Mouse (Mus musculus): Measurements from ENCODE around the gene Cryzl2.

Gene Cryzl2

DNA sequence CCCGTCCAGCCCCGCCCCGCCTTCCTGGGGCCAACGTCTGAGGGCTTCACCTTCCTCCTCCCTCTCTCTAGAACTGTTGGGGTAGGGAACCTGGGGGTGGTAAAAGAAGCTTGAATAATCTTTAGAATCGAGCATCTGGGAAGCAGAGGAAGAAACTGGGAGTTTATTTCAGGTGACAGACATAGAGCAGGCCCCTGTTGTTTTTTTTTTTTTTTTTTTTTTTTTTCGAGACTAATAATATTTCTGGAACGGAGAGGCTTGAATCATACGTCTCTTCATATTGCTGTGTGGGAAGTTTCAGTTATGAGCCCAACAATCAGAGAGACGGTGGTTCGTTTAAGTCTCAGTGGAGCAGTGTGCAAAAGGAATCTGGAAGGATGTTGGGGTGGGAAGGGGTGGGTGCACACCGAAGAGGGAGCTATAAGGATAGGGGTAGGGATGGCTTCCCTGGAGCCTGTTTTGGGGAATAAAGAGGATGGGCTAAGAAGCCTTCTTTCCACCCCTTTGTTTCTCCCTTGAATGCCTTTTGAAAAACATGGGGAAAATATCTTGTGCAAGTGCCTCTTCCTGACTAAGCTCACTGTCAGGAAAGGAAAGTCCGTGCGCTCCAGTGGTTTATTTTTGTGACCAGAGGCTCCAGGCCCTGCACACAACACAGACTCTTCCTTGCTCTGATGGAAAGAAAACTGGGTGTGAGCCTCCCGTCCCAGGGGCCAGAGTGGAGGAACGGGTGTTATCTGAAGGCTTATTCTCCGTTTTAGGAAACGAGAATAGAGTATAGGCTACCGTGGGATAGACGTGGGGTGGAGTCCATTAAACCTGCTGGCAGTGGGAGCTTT is 14.4 kb upstream of the Cryzl2 start:
- DNase-seq: no peak

DNA sequence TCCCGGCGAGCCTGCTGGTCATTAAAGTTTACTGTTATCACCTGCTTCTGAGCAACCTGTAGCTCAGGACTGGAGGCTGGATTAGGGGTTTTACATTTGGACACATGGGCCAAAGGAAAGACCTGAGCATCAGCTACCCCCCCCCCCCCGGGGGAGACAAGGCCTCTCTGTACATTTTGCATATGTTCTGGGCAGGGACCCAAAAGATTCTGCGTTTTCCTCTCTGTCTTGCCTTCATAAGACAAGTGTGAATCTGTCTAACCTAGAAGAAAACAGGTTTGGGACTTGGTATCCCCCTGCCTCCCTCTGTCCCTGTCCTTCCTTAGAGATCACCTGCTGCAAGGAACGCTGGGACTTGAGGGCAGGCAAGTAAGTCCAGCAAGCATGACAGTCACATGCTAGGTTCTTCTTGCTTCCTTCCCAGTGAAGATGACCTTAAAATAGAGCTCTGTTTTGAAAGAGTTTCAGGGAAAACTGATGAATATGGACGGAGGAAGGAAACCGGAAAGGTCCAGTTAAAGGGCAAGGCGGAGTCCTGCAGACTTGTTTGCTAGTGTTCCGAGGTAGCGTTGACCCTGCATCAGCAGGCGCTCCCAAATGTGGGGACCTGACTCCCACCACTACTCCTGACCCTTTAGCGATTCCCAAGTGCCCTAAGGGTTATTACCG is 13.6 kb upstream of the Cryzl2 start:
- no peak for DNase-seq

DNA sequence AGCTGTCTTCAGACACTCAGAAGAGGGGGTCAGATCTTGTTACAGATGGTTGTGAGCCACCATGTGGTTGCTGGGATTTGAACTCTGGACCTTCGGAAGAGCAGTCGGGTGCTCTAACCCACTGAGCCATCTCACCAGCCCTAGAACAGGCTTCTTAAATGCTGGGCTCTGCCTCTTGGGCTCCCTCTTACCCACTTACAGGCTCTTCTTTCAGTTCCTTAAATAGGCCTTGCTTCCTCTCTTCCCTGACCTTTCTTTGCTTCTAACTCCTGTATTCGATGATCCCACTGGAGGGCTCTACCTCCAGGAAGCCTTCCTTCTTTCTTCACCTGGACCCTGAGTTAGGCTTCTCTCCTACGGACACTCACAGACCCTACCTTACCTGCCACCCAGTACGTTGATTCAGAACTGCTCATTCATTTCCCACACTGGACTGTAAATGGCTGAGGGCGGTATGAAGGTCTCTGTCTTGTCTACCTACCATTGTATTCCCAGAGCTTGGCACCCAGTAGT is 12.9 kb upstream of the Cryzl2 start:
- DNase-seq: no peak

DNA sequence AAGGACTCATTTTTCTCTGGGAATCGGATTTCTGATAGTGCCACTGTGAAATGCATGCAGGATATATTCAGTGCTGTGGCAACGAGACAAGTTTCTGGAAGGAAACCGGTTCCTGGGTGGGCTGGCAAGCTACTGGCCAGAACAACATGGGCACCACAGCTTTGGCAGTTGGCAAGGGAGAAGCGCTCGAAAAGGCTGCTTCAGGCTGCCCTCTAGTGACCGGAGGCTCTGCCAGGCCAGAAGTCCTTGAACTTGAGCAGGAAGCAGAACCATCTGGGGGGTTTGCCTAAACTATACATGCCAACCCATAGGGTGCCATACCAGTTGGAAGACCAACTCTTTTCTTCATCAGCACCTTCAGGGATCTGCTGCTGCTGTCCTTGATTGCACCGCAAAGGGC is 12.1 kb upstream of the Cryzl2 start:
- peak; percentile 53 for DNase-seq

DNA sequence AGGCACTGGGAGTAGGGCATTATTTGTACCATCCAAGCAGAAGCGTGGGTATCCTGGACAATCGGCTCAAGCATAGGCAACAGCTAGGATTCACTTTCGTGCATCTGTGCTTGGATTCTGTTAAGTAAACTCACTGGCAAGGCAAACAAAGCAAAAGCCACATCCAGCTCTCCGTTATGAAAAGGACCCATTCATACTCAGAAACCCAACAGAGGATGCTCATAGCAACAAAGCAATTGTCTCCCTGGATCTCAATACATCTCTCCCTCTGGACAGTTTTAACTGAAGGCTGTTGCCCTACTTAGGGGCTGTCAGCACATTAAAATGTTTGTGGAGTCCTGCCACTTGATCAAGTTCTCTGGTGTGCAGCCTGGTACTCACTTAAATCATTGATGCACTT is 11.2 kb upstream of the Cryzl2 start:
- DNase-seq: no peak

DNA sequence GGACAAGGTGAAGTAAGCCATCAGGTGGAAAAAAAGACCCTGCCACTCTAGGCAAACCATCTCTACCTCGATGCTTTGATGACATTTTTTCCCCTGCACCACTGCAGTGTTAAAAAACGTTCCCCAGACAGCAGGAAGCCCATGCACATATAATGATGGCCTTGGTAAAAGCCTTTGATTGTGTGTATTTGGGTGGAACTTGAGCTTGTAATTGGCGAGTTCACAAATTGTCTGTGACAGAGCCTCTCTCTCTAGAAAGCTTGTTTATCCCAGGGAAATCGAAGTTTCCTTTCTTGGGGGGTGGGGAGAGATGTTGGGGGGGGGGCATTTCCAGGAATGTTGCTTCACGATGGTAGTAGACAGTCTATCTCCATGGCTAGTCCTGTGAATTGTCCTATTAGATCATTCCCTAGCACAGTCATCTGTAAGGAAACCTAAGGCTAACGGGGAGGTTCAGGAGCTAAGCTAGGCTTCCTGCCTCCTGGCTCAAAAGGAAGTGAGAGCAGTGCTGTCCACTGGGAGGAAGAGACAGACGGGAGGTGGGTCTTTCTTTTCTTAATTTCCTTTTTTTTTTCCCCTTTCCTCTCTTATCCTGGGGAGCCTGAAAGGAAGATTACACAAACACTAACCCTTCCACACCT is 10.1 kb upstream of the Cryzl2 start:
- DNase-seq: no peak

DNA sequence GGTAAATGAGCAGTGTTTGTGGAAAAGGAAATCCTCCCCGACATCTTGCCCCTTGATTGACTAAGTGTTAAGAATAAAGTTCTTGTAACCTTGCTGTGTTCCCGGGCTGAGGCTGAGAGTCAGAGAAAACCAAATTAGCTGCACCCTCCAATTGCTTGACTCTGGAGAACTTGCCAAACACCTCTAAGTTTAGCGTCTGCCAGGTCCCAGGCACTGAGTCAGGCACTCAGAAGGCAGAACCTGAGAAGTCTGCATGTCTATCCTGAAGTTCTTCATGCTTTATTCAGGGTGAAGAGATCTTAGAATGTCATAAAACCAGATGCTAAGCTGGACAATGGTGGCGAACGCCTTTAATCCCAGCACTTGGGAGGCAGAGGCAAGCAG is 9.6 kb upstream of the Cryzl2 start:
- DNase-seq: no peak

DNA sequence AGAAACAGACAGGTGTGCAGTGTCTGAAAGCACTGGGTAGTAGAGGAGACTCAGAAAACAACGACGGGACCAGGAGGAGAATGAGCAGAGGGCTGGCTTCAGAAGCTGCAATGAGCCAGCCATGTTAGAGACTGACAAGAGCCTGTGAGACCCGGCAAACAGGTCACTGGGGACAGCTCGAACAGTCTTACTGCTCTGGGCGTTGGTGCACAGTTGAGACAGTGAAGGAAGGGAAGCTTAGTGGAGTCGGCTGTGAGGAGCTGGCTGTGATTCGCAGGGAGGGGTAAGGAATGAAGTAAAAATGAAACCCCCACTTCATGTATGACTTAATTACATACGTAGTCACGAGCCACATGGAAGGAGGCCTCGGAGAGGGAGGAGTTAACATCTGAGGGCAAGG is 8.8 kb upstream of the Cryzl2 start:
- no peak for DNase-seq

DNA sequence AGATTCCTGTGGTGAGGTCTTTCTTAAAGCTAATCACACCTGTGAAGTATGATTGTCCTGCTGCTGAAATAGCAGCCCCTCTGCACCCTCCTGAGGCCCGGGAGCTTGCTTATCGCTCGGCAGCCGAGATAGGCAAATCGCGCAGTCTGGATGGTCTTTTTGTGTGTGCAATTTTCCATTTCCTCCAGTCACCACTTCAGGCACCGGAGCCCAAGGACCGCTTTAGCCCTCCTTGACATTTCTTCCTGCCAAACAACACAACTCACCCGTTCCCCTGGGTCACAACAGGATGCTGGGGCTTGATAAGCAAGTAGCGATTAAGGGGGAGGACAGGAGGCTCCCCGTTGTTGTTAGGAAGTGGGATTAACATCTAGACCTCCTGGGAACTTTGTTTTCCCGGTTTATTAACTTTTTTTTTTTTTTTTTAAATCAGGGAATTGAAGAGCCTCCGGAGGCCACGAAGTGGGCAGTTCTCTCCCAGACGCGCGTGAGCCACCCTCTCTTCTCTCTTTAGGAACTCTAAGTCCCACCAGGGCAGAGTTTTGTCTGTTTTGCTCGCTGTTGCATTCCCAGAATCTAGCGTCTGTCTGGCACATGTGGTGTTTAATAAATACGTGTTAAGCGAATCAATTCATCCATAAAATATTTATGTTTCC is 8.3 kb upstream of the Cryzl2 start:
- DNase-seq: no peak

DNA sequence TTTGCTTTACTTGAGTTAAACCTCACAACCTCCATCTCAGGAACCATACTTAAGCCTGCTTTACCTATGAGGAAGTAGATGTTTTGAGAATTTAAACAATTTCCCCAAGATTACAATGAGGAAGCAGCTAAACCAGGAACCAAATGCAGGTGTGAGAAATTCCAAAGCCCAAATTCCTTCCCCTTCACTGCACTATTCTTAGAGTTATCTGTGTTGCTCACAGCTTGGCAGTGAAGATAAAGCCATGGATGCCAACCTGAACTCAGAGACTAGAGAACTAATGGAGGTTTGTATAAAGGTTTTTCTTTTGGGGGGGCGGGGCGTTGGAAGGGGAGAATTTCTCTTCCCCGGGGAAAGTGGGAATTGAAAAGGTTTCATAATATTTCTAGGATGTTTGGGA is 6.1 kb upstream of the Cryzl2 start:
- no peak for DNase-seq

DNA sequence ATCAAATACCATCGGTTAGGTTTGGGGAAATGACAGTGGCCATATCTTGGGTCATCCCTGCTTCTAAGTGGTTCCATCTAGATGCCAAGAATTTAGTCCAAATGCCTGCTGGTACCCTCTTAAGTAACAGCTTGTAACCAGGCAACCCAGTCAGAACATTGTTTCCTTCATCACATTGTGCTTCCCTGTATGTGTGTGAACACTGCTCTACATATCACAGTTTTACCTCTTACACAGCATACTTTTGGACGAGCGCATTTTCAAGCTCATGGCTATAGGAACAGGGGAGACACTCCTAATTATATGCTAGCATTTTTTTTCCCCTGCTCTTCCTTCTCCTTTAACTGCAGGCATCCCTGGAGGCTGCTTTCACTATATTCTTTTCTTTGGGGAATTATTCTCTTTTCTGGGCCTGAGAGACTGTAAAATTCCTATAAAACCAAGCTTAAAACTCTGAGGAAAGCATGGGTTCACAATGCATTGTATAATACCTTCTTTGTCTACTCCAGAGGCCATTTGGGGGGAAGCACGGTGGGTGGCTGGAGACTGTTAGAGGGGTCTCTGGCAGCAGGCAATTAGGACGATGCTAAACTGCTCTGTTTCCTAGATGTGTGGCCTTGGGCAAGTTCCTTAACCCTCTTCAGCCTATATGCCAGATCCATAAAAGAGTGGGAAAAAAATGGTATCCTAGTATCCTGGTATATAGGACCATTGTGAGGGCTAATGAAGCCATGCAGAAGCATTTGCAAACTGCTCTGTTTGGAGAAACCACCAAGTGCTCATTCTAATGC is 5.4 kb upstream of the Cryzl2 start:
- no peak for DNase-seq

DNA sequence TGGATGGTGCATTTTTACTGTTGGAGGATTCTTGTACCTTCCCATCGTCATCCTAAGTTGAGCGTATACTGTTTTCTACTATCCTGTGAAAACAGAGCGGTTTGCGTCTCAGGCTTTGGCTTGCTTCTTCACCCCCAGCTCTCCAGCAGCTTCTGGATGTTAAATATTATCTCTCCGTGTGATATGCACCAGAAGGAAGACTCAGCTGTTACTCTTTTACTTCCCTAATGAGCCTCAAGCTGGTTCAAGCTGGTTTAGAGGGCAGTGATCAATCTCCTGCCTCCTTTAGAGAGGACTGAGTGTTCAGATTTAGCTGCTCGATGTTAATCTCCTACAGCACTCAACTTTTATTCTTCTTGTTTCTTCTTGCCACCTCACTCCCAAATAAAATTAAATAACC is 3.5 kb upstream of the Cryzl2 start:
- no peak for DNase-seq

DNA sequence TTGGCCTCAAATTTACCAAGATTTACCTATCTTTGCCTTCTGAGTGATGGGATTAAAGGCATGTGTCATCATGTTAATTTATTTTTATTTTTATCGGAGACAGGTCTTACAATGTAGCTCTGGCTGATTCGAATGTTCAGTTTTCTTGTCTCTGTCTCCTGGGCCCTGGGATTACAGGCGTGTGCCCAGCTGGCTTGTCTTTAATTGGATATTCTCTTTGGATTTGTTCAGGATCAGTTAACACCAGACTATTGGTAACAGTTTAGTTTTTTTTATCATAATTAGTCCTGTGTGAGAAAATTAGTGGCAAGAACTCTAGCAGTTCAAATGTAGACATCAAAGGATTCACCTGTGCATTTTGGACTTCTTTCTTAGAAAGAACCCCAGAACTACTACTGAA is 588 bp upstream of the Cryzl2 start:
- DNase-seq: no peak

DNA sequence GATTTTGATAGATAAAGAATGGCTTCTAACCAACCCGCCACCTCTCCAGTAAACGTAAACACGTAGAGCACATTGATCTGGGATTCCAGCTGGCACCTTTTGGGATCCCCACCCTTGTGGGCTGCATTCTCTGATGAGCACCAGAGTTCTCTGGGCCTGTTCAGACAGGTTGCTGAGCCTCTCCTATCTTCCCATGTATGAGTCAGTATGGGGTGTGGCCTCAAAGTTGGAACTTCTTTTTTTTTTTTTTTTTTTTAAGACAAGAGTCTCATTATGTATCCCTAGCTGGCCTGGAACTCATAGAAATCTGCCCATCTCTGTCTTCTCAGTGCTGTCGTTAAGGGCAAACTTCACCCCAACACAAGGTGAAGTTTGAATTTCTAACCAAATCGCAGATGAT is 1.5 kb downstream of the Cryzl2 start:
- DNase-seq: no peak

DNA sequence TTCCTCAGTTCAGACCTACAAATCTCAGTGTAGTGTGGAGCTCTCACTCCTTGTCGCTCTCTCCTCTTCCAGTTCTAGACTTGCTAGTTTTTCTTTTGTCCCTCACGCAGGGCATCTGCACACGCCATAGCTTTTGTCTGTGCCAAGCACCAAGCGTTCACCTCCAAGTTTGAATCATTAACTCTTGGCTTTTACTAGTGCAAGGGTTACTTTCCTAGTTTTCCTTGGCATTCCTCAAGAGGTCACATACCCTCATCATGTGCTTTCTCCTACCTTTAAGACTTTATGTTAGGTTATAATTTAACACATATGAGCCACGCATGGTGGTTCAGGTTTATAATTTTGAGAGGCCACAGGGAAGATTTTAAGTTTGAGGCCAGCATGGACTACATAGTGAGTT is 2.9 kb downstream of the Cryzl2 start:
- DNase-seq: no peak

DNA sequence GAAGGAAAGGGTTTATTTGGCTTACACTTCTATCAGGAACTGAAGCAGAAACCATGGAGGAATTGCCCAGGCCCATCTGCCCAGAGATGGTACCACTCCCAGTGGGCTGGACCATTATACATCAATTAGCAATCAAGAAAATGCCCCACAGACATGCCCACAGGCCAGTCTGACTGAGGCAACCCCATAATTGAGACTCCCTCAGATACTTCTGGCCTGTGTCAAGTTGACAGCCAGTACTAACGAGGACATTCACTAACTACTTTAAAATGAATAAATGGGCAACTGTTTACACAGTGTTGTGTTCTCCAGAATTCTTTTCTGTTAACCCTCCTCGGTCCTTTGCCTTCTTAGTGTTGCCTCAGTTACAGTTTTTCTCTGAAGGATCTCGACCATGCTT is 4.0 kb downstream of the Cryzl2 start:
- DNase-seq: no peak

DNA sequence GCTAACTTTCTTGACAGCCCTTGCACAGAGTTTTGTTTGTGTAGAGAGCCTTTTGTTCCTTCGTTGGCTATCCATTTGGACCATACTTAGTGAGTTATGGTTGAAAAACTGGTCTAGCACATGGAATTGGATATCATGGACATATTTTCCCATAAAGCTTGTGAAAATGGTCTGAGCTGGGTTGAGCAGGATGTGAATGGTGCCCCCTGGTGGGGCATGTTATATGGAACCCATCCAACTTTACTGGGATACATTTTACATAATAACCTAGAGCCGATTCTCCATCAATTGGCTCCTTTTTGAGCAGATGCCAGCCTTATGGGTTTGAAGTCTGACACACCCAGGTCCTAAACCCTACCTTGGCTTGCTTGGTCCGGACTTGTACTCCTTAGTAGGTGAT is 6.8 kb downstream of the Cryzl2 start:
- peak; percentile 14 for DNase-seq

DNA sequence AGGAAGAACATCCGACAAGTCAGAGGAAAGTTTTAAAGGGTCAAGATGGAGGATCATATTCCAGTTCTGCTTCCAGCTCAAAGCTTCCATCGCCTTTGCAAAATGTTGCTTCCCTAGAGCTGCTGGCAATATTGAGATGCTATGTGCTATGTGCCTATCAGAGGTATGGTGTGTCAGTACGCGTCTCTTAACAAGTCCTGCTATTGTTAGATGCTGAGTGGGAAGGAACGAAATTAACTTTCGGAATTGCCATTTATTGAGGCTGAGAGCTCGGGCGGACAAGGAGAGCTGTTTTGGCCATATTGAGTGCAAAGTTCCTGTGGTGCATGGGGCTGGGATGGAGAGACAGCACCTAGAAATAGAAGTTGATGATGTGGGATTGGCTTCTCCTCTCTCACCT is 9.5 kb downstream of the Cryzl2 start:
- DNase-seq: no peak

DNA sequence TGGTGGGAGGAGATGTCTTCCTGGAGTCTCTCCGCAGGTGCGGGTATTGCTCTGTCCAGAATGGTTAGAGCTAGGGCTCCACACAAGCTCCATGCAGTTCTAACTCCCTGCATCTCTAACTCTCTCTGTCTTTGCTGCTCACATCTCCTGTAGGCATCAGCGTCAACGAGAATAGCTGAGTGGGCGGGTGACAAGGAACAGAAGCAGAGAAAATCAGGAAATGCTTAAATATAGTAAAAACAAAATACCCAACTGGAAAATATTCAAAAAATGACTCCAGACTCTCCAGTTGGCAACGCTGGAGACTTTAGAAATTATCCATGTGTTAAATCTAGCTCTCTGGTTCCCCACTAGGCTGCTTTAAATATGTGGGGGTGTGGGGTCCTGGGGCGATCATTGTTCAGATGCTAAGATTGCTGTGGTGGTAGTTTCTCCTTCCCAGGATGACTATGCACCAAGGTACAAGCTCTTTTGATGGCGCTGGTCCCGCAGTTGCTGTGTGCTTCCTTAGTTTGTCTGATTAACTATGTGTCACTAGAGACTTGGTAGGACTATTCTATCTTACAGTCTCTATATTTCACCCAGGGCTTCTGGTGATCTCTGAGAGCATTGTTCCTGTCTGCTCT is 12.5 kb downstream of the Cryzl2 start:
- no peak for DNase-seq

DNA sequence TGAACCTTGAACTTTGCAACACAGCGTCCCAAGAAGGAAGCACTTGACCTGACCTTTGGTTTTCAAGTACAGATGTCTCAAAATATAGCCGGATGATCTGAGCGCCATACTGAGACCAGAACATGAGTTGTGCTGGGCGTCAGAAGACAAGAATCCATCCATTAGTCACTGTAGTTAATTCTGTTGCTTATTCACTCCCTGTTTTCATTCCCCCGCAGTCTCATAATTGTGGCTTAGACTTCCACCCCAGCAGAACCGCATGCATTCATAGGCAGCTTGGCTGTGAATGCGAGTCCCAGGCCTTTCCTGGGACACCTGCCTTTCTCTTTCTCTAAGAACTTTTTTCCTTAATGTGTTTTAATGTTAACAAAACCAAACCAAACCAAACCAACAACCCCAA is 14.3 kb downstream of the Cryzl2 start:
- no peak for DNase-seq

DNA sequence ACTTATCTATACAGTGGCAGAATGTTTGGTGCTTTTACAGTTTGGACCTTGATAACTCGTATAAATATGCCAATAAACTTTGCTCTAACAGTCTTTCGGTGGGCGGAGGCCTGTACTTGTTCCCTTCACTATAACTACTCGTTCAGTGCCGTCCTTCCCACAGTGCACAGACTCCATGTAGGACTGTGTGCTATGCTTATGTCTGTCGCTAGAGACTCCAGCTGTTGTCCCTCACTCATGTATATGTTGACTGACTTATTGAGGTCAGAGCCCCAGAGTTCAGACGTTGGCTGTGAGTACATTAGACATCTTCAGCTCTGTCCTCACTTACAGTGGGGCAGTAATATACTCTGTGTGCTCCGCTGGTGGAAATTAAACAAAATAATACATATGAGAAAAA is 16.5 kb downstream of the Cryzl2 start:
- no peak for DNase-seq

DNA sequence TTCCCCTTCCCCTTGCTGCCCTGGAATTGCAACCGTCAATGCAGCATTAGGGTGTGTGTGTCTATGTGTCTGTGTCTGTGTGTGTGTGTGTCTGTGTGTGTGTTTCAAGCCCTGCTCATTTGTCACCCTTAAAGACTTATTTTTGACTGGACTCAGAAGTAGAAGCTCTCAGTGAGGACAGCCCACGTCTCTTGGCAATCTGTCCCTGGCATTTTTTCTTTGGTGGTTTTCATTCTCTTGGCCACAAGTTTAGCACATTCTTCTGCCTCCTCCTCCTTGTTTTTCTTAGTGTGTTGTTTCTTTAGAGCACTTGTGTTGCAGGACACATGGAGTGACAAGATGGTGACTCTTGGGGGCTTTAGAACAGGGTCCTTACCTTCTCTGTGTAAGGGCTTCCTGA is 17.9 kb downstream of the Cryzl2 start:
- DNase-seq: no peak

Data from cerebellum, adult 8-10 months (tissue).